Mouse (Mus musculus) intestine, postnatal 0 days (tissue): ENCODE results near the gene Pdia3. TPM values are rescaled to one million over a fixed set of nuclear protein-coding genes. Genes with fewer than 3 reads are reported as not detected.
"Not testable (repeated sequence)": the region's sequence is repeated elsewhere in the genome, so short reads cannot be mapped to it uniquely, and the experiment has no call there.

Experiments used
- ATAC-seq: fragments of 200-750 bp; cut with Nextera tagmentation; 2 replicates; pipeline ENCODE4 v1.8.0; 2017; ENCODE audit warnings: mild to moderate bottlenecking, moderate TSS enrichment, moderate library complexity
- H3K27ac ChIP-seq: fragments of 300-500 bp; sonication (generic); 2 replicates; pipeline ENCODE4 v1.5.1; 2014; ENCODE audit warnings: mild to moderate bottlenecking, low read depth, low read length, moderate library complexity
- H3K27me3 ChIP-seq: fragments of 300-500 bp; sonication (generic); replicated peaks from 2 replicates; pipeline ENCODE4 v1.6.1; 2014; ENCODE audit warnings: low read length, mixed read lengths; ENCODE audit not compliant: control insufficient read depth, insufficient read depth
- H3K36me3 ChIP-seq: fragments of 300-500 bp; sonication (generic); 2 replicates; pipeline ENCODE4 v1.6.1; 2014; ENCODE audit warnings: mild to moderate bottlenecking, moderate library complexity; ENCODE audit not compliant: control insufficient read depth, insufficient read depth
- H3K4me1 ChIP-seq: fragments of 300-500 bp; sonication (generic); replicated peaks from 2 replicates; pipeline ENCODE4 v1.6.1; 2014; ENCODE audit warnings: antibody characterized with exemption, low read length, mixed read lengths; ENCODE audit not compliant: control insufficient read depth, insufficient read depth
- H3K4me2 ChIP-seq: fragments of 300-500 bp; sonication (generic); replicated peaks from 2 replicates; pipeline ENCODE4 v1.6.1; 2014; ENCODE audit warnings: low read depth, mild to moderate bottlenecking, moderate library complexity
- H3K4me3 ChIP-seq: fragments of 300-500 bp; sonication (generic); 2 replicates; pipeline ENCODE4 v1.5.1; 2014; ENCODE audit warnings: low read depth, low read length
- H3K9ac ChIP-seq: fragments of 300-500 bp; sonication (generic); 2 replicates; pipeline ENCODE4 v1.6.1; 2014; ENCODE audit warnings: mild to moderate bottlenecking, low read depth, low read length
- H3K9me3 ChIP-seq: fragments of 300-500 bp; sonication (generic); 2 replicates; pipeline ENCODE4 v1.6.1; 2016; ENCODE audit warnings: mixed run types; ENCODE audit not compliant: control insufficient read depth
- CTCF ChIP-seq: sonication (generic); IDR thresholded peaks from 2 replicates; pipeline ENCODE4 v1.5.1; 2016; ENCODE audit warnings: low read depth, mild to moderate bottlenecking, control low read depth, antibody characterized with exemption, moderate library complexity
- WGBS: fragments of 180-500 bp; shearing (Covaris S2); extraction: QIAGEN DNeasy Blood & Tissue Kit; methylation state at CpG from one replicate; pipeline ENCODE4 v1.1.7; 2014; 5-methylcytosine and 5-hydroxymethylcytosine counted together
- polyA plus RNA-seq: library from polyadenylated mRNA; unstranded; fragments of >200 nt; fragmentation: Nextera tagmentation; extraction: Ambion mirVana; gene quantifications from 2 replicates; pipeline ENCODE4 v1.2.1, GENCODE M21; 2015

Gene Pdia3
- polyA plus RNA-seq, 1 experiment from 2014 or later = 353 TPM

DNA sequence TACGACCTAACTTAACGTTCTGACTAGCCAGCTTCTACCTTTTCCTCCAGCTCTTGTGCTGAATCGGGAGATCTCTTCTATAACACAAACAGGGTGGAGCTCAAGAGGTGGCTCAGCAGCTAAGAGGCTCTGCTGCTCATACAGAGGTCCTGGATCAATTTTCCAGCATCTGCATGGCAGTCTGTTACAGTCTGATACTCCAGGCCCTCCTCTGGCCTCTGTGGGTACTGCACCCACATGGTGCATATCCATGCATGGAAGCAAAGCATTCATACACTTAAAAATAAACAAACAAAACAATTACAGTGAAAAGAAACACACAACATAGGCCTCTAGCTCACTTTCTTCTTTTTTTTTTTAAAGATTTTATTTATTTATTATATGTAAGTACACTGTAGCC, 59.2 kb downstream of the Pdia3 start:
- H3K27ac ChIP-seq, ATAC-seq, H3K9me3 ChIP-seq, H3K27me3 ChIP-seq, H3K9ac ChIP-seq, H3K4me1 ChIP-seq, H3K4me3 ChIP-seq, H3K36me3 ChIP-seq: not testable (repeated sequence)
- peak overlapping the region; percentile 75; the same call in 1 of the 2 replicates for H3K4me2 ChIP-seq
- WGBS = 79% methylated on average over 3 of the region's 3 CpGs
- 0 out of 2 replicates have a peak, but pooled peaks have one; percentile 8 for TF ChIP-seq CTCF

DNA sequence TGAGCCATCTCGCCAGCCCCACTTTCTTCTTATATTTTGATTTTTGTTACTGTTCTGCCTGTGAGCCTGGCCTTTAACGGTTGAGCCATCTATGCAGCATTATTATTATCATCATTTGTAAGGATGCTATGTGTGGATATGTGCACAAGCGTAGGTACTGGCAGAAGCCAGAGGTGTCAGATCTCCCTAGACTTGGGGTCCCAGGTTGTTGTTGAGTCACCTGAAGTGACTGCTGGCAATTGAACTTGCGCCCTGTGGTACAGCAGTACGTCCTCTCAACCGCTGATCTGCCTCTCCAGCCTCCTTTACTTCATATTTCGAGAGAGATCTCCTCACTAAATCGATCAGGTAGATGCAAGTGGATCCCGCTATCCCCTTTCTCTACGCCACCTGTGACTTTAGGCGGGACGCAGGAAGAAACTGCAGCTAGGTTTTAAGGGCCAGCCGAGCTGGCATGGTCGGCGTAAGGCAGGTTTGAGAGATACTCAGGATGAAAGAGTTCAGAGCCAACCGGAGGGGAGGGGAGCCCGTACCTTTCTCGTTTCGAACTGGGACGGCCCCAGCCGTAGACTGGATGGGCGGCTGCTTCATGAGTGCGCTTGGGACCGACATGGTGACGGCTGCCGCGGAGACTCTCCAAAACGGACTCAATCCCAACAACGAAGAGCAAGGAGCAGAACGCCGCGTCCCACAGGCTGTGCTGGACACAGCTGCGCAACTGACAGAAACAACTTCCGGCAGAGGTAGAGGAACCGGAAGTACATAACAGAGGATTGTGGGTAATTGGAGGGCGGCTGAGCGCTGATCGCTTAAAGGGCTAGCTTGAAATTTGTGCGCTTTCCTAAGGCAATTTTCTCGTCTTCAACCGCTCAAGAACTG, 60.0 kb downstream of the Pdia3 start, which contains the start of gene Mfap1b:
Gene Mfap1b (minus strand): TSS at position 767 of the 879 bp plus-strand sequence.
- H3K27ac ChIP-seq = peak within 1 kb of the TSS; percentile 70
- not testable (repeated sequence) for H3K36me3 ChIP-seq, H3K27me3 ChIP-seq, H3K4me1 ChIP-seq, H3K9me3 ChIP-seq
- H3K9ac ChIP-seq = peak within 1 kb of the TSS; percentile 57
- H3K4me3 ChIP-seq = peak within 1 kb of the TSS; percentile 67
- peak; percentile 84 for ATAC-seq
- WGBS = 4% methylated on average over 39 of the region's 41 CpGs
- H3K4me2 ChIP-seq = peak within 1 kb of the TSS; percentile 75

DNA sequence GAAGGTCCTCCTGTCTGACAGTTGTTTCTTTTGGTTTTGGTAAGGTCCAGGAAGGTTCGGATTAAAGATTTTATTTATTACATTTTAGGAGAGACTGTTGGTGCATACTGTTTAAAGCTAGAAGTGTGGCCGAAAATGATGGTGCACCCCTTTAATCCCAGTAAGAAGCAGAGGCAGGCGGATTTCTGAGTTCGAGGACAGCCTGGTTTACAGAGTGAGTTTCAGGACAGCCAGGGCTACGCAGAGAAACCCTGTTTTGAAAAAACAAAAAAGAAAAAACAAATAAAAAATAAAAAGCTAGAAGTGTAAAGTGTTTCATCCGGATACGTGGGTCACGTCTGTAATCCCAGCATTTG, 60.6 kb downstream of the Pdia3 start:
- peak overlapping the region; percentile 70 for H3K27ac ChIP-seq
- H3K9me3 ChIP-seq = no peaks in the 10 kb centered on the region
- no peaks in the 10 kb centered on the region for H3K27me3 ChIP-seq
- peak overlapping the region; percentile 57; the same call in 1 of the 2 replicates for H3K9ac ChIP-seq
- peak overlapping the region; percentile 67 for H3K4me3 ChIP-seq
- no peaks in the 10 kb centered on the region for H3K36me3 ChIP-seq
- 27% methylated on average over 8 of the region's 8 CpGs for WGBS
- H3K4me1 ChIP-seq = no peaks in the 10 kb centered on the region
- peak overlapping the region; percentile 75 for H3K4me2 ChIP-seq
- 0 out of 2 replicates have a peak, but pooled peaks have one; percentile 8 for ATAC-seq
- no peak for TF ChIP-seq CTCF

DNA sequence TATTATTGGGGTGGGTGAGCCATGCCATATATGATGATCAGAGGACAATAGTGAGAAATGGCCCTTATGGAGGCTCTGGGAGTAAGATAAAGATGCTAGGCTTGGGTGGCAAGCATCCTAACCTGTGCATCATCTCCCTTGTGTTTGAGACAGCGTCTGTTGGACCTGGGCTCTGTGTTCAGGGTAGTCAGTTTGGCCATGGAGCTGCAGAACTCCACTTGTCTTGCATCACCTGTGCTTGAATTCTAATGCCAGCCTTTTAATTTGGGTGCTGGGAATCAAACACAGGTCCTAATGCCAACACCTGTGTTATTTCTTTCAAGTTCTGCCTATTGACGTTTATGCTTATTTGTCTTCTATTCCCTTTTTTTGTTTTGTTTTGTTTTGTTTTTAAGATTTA, 61.7 kb downstream of the Pdia3 start:
- H3K9me3 ChIP-seq, H3K4me2 ChIP-seq, H3K27ac ChIP-seq, H3K27me3 ChIP-seq, H3K36me3 ChIP-seq, H3K9ac ChIP-seq, H3K4me1 ChIP-seq, H3K4me3 ChIP-seq, ATAC-seq: not testable (repeated sequence)
- 96% methylated on average over 2 of the region's 2 CpGs for WGBS

DNA sequence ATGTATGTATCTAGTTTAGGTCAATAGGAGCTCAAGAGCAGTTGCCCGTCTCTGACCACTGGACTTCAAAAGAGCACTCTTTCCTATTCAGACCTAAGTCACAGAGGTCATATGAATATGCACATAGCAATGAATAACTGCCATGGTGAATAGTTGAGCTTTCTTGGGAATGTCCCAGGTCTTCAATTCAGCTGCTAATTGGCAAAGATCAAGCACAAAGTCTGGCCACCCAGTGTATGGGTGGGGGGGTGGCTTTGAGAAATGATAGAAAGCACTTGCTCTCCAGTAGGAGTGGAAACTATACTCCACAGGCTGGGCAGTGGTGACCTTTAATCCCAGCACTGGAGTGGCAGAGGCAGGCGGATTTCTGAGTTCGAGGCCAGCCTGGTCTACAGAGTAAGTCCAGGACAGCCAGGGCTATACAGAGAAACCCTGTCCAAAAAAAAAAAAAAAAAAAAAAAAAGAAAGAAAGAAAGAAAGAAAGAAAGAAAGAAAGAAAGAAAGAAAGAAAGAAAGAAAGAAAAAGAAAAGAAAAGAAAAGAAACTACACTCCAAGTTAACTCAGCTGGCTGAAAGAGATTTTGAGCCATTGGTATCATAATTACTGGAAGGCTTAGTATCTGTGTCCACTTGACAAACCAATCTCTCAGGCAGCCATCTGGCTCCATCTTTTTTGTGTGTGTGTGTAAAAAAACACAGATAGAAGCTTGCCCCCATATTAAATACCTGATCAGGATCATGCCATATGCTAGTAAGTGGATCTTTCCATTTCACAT, 64.1 kb downstream of the Pdia3 start:
- Histone ChIP-seq H3K4me2 (no peak overlapping the region), H3K27me3 (no peaks in the 10 kb centered on the region), H3K27ac (no peak overlapping the region), H3K9me3 (no peaks in the 10 kb centered on the region), H3K4me1 (no peaks in the 10 kb centered on the region), H3K4me3 (no peak overlapping the region), H3K9ac (no peak overlapping the region), H3K36me3 (no peaks in the 10 kb centered on the region)
- no peak for TF ChIP-seq CTCF
- 91% methylated on average over 3 of the region's 3 CpGs for WGBS
- no peak for ATAC-seq

DNA sequence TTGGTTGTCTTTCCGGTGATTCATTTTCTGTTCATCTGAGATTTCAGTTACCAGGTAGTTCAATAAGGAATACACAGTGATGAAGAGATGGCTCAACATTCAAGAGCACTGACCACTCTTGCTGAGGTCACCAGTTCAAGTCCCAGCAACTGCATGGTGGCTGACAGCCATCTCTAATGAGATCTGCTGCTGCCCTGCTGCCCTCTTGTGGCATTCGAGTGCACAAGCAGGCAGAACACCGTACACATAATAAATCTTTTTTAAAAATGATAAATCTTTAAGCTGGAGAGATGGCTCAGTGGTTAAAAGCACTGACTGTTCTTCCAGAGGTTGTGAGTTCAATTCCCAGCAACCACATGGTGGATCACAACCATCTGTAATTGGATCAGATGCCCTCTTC, 66.9 kb downstream of the Pdia3 start:
- Histone ChIP-seq H3K4me2 (no peak overlapping the region), H3K27ac (no peak overlapping the region), H3K9ac (no peak overlapping the region), H3K27me3 (no peaks in the 10 kb centered on the region), H3K4me3 (no peak overlapping the region), H3K9me3 (no peaks in the 10 kb centered on the region), H3K4me1 (no peaks in the 10 kb centered on the region), H3K36me3 (no peaks in the 10 kb centered on the region)
- WGBS = 54% methylated on average over 3 of the region's 3 CpGs
- peak; percentile 74 for TF ChIP-seq CTCF
- ATAC-seq = no peak

DNA sequence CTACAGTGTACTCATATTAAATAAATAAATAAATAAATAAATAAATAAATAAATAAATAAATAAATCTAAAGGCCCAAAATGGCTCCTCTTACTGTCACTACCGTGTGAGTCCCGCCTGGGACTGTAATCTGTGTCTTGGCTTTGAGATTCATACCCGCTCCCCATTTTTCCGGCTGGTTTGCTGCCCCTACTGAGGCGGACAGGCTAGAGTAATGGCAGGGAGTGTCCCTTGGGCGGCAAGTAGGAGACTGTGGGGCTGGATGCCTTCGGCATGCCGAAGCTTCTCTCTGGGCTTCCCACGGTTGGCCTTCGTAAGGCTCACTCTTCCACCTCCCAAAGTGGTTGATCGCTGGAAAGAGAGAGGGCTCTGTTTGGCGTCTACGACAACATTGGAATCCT, 67.3 kb downstream of the Pdia3 start:
- not testable (repeated sequence) for H3K4me1 ChIP-seq, H3K36me3 ChIP-seq, H3K9ac ChIP-seq, H3K4me2 ChIP-seq, ATAC-seq, H3K27ac ChIP-seq, H3K27me3 ChIP-seq, H3K9me3 ChIP-seq, H3K4me3 ChIP-seq
- WGBS = 82% methylated on average over 13 of the region's 13 CpGs
